Mouse (Mus musculus) left cerebral cortex, postnatal 4 days (tissue): ENCODE results near the gene B3galt5. TPM values are rescaled to one million over a fixed set of nuclear protein-coding genes. Genes with fewer than 3 reads are reported as not detected.
A peak's percentile ranks its signal among the peaks of the same experiment; 100 is the strongest.

Experiments
- DNase-seq: peaks from one replicate; pipeline ENCODE4 v3.0.0-alpha.2; 2022
- intact Hi-C: fragments of 180-260 bp; cut with DNase I; formaldehyde crosslinking; loops from one replicate; pipeline ENCODE4 v1.15.1; 2025
- total RNA-seq, 2 experiments: library from RNA; stranded (reverse); gene quantifications; 2 replicates each; pipeline ENCODE4 v1.2.3; 2021

B3galt5 gene
- total RNA-seq, 2 experiments from 2014 or later, result 3.3 to 4.5 TPM

DNA sequence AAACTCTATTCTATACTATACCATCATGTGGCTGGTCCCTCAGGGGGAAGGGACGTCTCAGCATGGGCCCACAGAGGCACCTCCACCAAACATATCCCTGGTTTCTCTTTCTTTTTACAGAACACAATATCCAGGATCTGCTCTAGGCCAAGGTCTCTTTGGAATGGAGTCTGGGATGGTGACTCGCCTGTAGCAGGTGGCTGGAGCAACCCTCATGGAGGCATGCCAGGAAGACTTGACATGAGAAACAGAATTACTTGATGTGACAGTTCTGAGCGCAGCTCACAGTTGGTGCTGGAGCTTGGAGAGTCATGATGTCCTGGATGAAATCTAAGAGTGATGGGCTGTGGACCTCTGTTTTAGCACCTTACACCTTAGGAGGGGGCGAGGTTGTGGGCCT lies 104.0 kb downstream of the B3galt5 start:
- DNase-seq, result peak; percentile 68
- intact Hi-C loops, result no loop called here

DNA sequence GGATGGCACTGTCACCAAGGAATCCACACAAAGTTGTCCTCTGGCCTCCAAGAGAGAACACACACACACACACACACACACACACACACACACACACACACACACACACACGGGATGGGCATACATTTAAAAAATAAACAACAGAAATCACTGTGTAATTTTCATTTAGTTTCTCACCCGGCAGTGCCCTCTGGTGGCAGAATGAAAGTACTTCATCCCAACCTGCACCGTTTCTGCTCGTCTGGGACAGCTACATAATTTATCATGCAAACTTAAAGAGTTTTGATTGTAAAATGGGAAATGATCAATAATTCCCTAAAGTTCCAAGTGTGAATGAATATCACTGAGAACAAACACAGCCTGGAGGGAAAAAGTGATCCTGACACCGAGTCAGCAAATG lies 105.7 kb downstream of the B3galt5 start:
- intact Hi-C loops, result loop anchor here (5.0 to 10.0 kb wide), 2 partner anchors 194 to 336 kb away; partner anchors contain the start of gene Wrb
- DNase-seq, result peak; percentile 50

DNA sequence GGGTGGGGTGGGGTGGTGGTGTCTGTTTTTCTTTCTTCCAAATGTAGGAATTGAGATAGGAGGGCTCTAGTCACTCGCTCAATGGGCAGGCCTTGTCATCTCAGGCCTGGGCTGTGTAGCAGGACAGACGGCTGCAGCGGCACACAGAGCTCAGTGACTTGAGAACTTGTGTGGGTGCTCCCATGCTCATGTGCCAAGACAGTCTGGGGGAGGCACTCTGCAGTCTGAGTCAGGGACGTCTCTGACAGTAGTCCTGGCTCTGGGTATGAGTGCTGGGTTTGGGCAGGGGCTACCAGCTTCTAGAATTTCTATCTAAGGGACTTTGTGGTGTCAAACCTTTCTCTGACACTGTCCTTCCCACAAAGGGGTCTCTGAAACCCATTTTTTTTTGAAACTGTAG lies 106.3 kb downstream of the B3galt5 start:
- intact Hi-C loops, result loop anchor here (2.0 to 10.0 kb wide), 3 partner anchors 111 to 337 kb away; partner anchors contain the start of gene Wrb
- no peak for DNase-seq

DNA sequence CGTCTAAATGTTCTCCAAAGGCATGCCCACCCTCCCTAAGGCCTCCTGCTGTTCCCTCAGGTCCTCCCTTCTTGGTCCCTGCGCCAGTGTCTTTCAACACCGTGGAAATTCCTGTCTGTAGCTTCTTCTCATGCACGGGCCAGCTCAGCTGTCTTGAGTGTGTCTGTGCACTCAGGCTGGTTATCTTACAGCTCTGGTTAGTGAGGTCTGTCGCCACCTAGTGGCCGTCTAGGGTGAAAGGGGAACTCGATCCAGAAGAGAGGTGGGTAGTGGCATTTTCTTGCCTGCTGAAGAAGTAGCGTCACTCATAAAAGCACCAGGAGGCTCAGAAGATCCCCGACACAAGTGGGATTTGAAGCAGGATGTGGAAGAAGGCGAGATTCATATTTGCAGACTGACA lies 109.5 kb downstream of the B3galt5 start:
- DNase-seq, result peak; percentile 90
- intact Hi-C loops, result loop anchor here (10.0 kb wide), 1 partner anchor 340 kb away; no protein-coding TSS in a partner anchor

DNA sequence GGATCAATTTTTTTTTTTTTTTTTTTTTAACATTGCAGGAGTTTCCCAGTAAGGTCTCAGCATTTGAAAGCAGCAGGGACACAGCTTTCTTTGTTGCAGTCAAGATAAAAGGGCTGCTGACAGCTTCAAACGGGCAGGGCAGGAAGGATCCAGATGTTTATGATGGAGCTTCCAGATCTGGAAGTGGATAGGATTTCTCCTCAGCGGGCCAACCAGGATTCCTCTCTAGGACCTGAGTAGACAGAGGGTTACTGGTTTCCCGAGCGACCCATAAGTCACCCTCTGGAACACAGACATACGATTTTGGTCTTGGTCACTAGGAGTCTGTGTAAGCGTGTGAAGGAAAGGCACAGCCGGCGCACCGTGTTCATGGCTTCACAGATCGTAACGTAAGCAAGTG lies 112.5 kb downstream of the B3galt5 start:
- DNase-seq, result no peak
- intact Hi-C loops, result loop anchor here (10.0 kb wide), 1 partner anchor 343 kb away; no protein-coding TSS in a partner anchor

DNA sequence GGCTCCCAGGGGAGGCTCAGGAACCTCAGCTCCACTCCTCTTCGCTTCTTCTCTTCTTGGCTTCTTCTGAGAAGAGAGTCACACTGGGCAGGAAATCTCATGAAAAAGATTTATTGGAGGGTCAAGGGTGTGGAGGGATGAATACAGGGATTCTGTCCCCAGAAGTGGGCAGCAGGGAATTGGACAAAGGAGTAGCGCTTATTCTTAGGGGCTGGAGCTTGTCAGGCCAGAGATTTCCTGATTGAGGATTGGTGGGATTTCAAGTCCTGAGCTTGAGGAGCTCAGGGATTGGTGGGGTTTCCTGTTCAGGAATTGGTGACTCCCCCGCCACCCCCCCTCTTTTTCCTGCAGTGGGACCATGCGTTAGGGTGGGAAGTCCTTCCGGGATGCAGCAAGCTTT lies 113.2 kb downstream of the B3galt5 start:
- DNase-seq, result no peak
- intact Hi-C loops, result loop anchor here (10.0 kb wide), 1 partner anchor 344 kb away; no protein-coding TSS in a partner anchor

DNA sequence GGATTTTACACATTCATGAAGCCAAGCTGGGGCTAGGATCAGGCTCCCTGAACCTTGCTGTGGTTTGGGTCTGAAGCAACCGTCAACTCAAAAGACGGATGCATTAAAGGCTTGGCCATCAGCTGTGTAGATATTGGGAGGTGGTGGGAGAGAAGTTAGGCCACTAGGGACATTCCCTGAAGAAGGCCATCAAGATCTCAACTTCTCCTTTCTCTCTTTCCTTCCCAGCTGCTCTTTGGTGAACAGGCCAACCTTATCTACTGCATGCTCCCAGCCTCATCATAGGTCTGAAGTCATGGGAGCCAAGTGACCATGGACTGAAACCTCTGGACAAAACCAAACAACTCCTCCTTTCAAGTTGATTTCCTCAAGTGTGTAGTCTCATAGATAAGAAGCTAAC lies 115.9 kb downstream of the B3galt5 start:
- no peak for DNase-seq
- intact Hi-C loops, result loop anchor here (10.0 kb wide), 2 partner anchors 323 to 943 kb away; no protein-coding TSS in a partner anchor

DNA sequence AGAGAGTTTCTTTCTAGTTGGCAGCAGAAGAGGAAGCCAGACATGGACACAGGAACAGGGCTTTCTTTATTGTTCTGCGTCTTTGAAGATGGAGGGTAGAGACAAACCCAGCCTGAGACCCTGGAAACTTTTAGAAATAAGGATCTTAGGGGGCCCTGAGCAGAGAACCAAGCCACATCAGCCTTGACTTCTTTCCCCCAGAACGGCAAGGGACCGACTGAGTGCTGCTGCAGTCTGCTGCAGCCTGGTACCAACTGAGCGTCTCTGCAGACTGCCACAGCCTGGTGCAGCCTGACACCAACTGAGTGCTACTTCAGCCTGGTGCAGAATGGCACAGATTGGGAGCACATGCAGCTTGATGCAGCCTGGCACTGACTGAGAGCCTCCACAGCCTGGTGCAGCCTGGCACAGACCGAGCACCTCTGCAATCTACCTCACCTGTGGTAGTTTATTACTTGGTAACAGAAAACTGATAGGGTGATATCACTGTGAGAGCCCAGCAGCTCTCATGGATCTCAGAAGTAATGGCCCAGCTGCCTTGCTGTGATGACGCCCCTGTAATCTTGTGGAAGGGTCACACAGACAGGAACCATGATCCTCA lies 117.8 kb downstream of the B3galt5 start:
- intact Hi-C loops, result loop anchor here (10.0 kb wide), 2 partner anchors 321 to 941 kb away; no protein-coding TSS in a partner anchor
- DNase-seq, result no peak

DNA sequence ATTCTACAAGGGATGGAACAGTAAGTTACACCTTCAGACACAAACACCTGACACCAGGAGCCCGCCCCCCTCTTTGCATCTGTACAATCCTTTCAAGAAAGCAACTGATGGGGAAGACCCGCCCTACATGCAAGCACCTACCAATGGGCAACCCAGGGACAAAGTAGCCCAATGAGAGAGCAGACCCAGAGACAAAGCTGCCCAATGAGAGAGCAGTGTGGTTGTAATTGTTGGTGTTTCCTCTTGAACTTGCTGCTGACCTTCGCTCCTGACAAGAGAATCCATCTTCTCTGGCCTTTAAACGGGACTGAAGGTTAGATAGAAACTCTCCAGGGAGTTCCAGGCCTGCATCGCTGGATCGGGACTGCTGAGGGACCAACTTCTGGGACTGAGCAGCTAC lies 118.4 kb downstream of the B3galt5 start:
- intact Hi-C loops, result loop anchor here (10.0 kb wide), 2 partner anchors 321 to 941 kb away; no protein-coding TSS in a partner anchor
- no peak for DNase-seq

DNA sequence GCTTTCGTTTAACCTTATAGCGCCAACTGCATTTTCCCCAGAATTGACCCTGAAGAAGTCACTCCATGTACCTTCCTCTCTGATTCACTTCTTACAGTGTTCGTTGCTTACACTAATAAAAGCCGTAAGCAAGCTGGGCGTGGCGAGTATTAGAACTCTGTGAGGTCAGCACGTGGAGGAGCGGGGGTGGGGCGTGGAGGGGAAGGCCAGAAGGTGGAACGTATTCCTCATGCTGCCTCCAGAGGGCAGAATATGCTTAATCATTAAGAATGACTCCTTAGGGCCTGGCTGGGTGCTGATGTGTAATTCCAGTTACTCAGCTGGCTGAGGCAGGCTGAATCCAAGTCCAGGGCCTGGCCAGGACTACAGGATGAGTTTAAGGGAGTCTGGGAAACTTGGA lies 122.3 kb downstream of the B3galt5 start:
- intact Hi-C loops, result loop anchor here (10.0 kb wide), 2 partner anchors 317 to 937 kb away; no protein-coding TSS in a partner anchor
- peak; percentile 61 for DNase-seq

DNA sequence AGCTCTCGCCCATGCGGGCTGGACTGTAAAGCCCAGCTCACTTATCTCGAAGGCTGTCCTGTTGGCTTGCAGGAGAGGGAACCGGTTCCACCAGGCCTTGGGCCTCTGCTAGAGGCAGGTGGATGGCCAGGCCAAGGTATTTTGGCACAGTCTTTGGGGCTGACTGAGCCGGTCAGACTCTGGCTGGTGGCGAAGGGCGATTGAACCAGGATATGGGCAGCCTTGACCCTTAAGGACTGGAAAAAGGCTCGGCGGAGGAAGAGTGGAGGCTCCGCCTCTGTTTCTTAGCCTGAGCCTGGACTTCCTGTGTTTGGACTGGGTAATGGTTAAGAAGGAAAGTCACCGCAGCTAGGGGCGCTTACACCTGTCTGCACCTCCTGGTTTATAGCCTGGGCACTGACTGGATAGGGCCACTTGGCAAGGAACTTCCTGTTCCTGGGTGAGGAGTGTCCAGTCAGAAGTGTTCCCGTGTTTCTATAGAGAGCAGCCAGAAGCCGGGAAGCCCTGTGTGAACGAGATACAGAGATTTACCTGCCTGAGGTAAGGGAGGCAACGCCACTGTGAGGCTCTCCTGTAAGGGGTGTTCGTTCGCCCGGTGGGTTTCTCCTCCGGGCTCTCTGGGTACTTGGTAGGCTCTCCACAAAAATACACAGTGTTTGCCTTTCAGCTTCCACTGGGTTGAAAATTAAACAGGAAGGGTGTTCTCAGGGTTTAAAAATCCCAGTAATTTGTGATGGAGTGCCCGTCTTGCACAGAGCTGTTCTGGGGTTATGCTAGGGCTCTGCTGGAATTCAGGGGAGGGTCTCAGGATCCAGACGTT lies 125.9 kb downstream of the B3galt5 start:
- no peak for DNase-seq
- intact Hi-C loops, result no loop called here

DNA sequence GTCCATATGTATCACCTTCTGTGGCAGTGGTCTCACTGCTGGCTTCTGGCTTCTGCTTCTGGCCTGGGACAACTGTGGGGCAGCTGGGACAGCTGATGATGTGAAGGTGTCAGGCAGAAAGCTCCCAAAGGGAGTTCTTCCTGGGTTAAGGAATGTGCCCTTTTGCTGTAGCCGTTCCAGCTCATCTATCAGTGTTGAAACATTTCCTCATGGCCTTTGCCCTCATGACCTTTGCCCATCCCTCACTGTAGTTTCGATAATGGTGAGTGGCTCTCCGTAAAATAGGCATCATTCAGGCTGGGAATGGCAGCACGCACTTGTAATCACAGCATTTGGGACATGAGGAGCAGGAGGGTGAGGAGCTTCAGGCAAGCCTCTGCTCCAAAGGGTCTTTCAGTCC lies 127.3 kb downstream of the B3galt5 start:
- no peak for DNase-seq
- intact Hi-C loops, result no loop called here

DNA sequence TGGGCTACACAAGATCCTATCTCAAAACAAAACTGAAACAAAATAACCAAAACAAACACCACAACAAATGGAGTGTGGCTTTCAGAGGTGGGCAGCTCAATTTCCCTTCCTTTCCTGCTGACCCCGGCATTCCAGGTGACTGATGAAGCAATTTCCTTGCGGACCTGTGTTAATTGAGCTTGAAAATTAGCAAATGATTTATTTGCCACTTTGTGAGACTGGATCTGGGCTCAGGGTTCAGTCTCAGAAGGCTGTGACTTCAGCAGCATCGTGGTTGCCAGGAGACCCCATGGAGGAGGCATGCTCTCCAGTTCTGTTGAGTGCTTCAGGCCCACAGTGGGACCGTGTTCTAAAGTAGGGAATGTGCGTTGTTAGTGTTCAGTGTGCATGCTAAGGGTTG lies 127.7 kb downstream of the B3galt5 start:
- intact Hi-C loops, result no loop called here
- DNase-seq, result no peak

DNA sequence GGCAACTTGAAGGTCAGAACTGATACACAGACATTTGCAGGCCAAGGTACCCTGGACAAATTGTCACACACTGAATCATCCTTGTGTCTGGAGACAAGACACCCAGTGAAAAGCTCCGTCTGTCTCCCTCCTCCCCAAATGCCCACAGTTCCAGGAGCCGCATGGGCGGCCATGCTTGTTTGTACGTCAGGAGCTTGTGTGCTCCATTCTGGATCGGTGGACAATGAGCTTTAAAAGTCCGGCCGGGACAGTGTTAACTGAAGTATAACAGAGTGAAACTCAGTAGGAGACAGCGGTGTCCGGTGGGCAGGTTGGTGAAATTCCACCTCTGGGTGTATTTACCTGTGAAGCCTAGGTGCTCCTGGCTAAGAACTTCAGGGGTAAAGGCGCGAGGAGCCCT lies 129.3 kb downstream of the B3galt5 start:
- DNase-seq, result no peak
- intact Hi-C loops, result no loop called here

Other genes starting within 250 kb of the B3galt5 start
- 10 to 100 TPM; 26.5 to 32.2 TPM for gene Psmg1, start 244.8 kb upstream of the B3galt5 start, total RNA-seq
- 100 to 1,000 TPM; 131 to 135 TPM for gene Brwd1, start 153.3 kb upstream of the B3galt5 start, total RNA-seq
- 100 to 1,000 TPM; 102 to 103 TPM for gene Hmgn1, start 108.1 kb upstream of the B3galt5 start, total RNA-seq
- 100 to 1,000 TPM in 1 of 2 experiments, 10 to 100 TPM in 1; 93.0 to 117 TPM for gene Wrb, start 90.4 kb upstream of the B3galt5 start, total RNA-seq
- 1 to 10 TPM; 1.7 to 2.0 TPM for gene Lca5l, start 43.5 kb upstream of the B3galt5 start, total RNA-seq
- gene Sh3bgr, start 35.4 kb upstream of the B3galt5 start, total RNA-seq, result 1 to 10 TPM; 1.9 to 3.3 TPM
- gene Itgb2l, start 207.8 kb downstream of the B3galt5 start, total RNA-seq, result not detected
- gene Pcp4, start 231.8 kb downstream of the B3galt5 start, total RNA-seq, result 100 to 1,000 TPM; 151 to 164 TPM